Mouse (Mus musculus) heart, embryonic 12.5 days (tissue): ENCODE data around the gene Cdca4. TPM values are rescaled to one million over a fixed set of nuclear protein-coding genes. Genes with fewer than 3 reads are reported as not detected.

Experiments
- ATAC-seq: fragments of 200-750 bp; cut with Nextera tagmentation; 2 replicates; pipeline ENCODE4 v1.8.0; 2017; ENCODE audit warnings: moderate TSS enrichment, moderate library complexity; ENCODE audit not compliant: insufficient number of reproducible peaks, low FRiP score
- H3K27ac ChIP-seq: fragments of 300-500 bp; sonication (generic); 2 replicates; pipeline ENCODE4 v1.5.1; 2016; ENCODE audit warnings: mild to moderate bottlenecking, moderate library complexity; ENCODE audit not compliant: poor library complexity, severe bottlenecking
- H3K27me3 ChIP-seq: fragments of 300-500 bp; sonication (generic); replicated peaks from 2 replicates; pipeline ENCODE4 v1.6.1; 2016; ENCODE audit warnings: mild to moderate bottlenecking, moderate library complexity
- H3K36me3 ChIP-seq: fragments of 300-500 bp; sonication (generic); 2 replicates; pipeline ENCODE4 v1.6.1; 2016; ENCODE audit warnings: mild to moderate bottlenecking, moderate library complexity
- H3K4me1 ChIP-seq: fragments of 300-500 bp; sonication (generic); replicated peaks from 2 replicates; pipeline ENCODE4 v1.6.1; 2016; ENCODE audit warnings: mild to moderate bottlenecking
- H3K4me2 ChIP-seq: fragments of 300-500 bp; sonication (generic); 2 replicates; pipeline ENCODE4 v1.6.1; 2016; ENCODE audit warnings: mild to moderate bottlenecking, moderate library complexity
- H3K4me3 ChIP-seq: fragments of 300-500 bp; sonication (generic); 2 replicates; pipeline ENCODE4 v1.5.1; 2016; ENCODE audit warnings: mild to moderate bottlenecking
- H3K9ac ChIP-seq: fragments of 300-500 bp; sonication (generic); 2 replicates; pipeline ENCODE4 v1.6.1; 2016; ENCODE audit warnings: mild to moderate bottlenecking, moderate library complexity
- H3K9me3 ChIP-seq: fragments of 300-500 bp; sonication (generic); replicated peaks from 2 replicates; pipeline ENCODE4 v1.6.1; 2016; ENCODE audit warnings: mild to moderate bottlenecking, moderate library complexity
- WGBS: fragments of 180-500 bp; shearing (Covaris S2); methylation state at CpG from one replicate; pipeline ENCODE4 v1.1.7; 2016; 5-methylcytosine and 5-hydroxymethylcytosine counted together
- polyA plus RNA-seq: library from polyadenylated mRNA; unstranded; fragments of >200 nt; fragmentation: Nextera tagmentation; extraction: Ambion mirVana; gene quantifications from 2 replicates; pipeline ENCODE4 v1.2.1, GENCODE M21; 2016

Cdca4 gene
- polyA plus RNA-seq, 1 experiment from 2014 or later: 49.2 TPM

GRCm38 (mm10) chr12:112840209-112841086 is 11.2 kb upstream of the Cdca4 start:
- Histone ChIP-seq H3K4me2 (no peak overlapping the region), H3K27ac (no peak overlapping the region), H3K4me3 (no peak overlapping the region), H3K4me1 (no peaks in the 10 kb centered on the region), H3K9me3 (0 out of 2 replicates have a peak, but pooled peaks cover 5% of the 10 kb centered on the region), H3K36me3 (no peaks in the 10 kb centered on the region), H3K27me3 (no peaks in the 10 kb centered on the region), H3K9ac (no peak overlapping the region)
- WGBS: 66% methylated on average over 25 of the region's 25 CpGs
- no peak for ATAC-seq

- WGBS: 58% methylated on average over 2 of the region's 2 CpGs
- H3K9ac ChIP-seq: no peak overlapping the region
- no peak for ATAC-seq
- no peaks in the 10 kb centered on the region for H3K27me3 ChIP-seq
- 0 out of 2 replicates have a peak, but pooled peaks cover 5% of the 10 kb centered on the region for H3K9me3 ChIP-seq
- H3K4me1 ChIP-seq: peaks cover 7% of the 10 kb centered on the region
- no peak overlapping the region for H3K27ac ChIP-seq
- no peak overlapping the region for H3K4me2 ChIP-seq
- peaks cover 13% of the 10 kb centered on the region for H3K36me3 ChIP-seq
- H3K4me3 ChIP-seq: no peak overlapping the region
Observed at GRCm38 (mm10) chr12:112835046-112835445, 5.8 kb upstream of the Cdca4 start.

- no peak overlapping the region for H3K4me3 ChIP-seq
- H3K4me2 ChIP-seq: no peak overlapping the region
- ATAC-seq: no peak
- H3K36me3 ChIP-seq: peaks cover 13% of the 10 kb centered on the region
- no peaks in the 10 kb centered on the region for H3K9me3 ChIP-seq
- no peak overlapping the region for H3K27ac ChIP-seq
- H3K9ac ChIP-seq: peak overlapping the region; percentile 42; the same call in 1 of the 2 replicates
- H3K27me3 ChIP-seq: no peaks in the 10 kb centered on the region
- H3K4me1 ChIP-seq: peaks cover 8% of the 10 kb centered on the region
- 66% methylated on average over 6 of the region's 6 CpGs for WGBS
Observed at GRCm38 (mm10) chr12:112833527-112833926, 4.3 kb upstream of the Cdca4 start.

GRCm38 (mm10) chr12:112832411-112832810 is 3.2 kb upstream of the Cdca4 start:
- no peak overlapping the region for H3K4me3 ChIP-seq
- H3K9me3 ChIP-seq: no peaks in the 10 kb centered on the region
- peaks cover 17% of the 10 kb centered on the region for H3K4me1 ChIP-seq
- H3K36me3 ChIP-seq: peaks cover 18% of the 10 kb centered on the region
- no peak for ATAC-seq
- no peak overlapping the region for H3K27ac ChIP-seq
- WGBS: 92% methylated on average over 5 of the region's 5 CpGs
- no peak overlapping the region for H3K4me2 ChIP-seq
- no peaks in the 10 kb centered on the region for H3K27me3 ChIP-seq
- no peak overlapping the region for H3K9ac ChIP-seq

- no peak for ATAC-seq
- H3K36me3 ChIP-seq: peaks cover 35% of the 10 kb centered on the region
- WGBS: 74% methylated on average over 3 of the region's 3 CpGs
- H3K4me3 ChIP-seq: peak overlapping the region; percentile 96
- H3K27ac ChIP-seq: no peak overlapping the region
- peaks cover 31% of the 10 kb centered on the region for H3K4me1 ChIP-seq
- no peaks in the 10 kb centered on the region for H3K9me3 ChIP-seq
- peak overlapping the region; percentile 88 for H3K4me2 ChIP-seq
- peak overlapping the region; percentile 82 for H3K9ac ChIP-seq
- H3K27me3 ChIP-seq: no peaks in the 10 kb centered on the region
Observed at GRCm38 (mm10) chr12:112830570-112830969, 1.3 kb upstream of the Cdca4 start.

GRCm38 (mm10) chr12:112830141-112830540 is 918 bp upstream of the Cdca4 start:
- Histone ChIP-seq H3K9ac (peak overlapping the region; percentile 82), H3K4me3 (peak overlapping the region; percentile 96), H3K27ac (peak overlapping the region; percentile 71; the same call in 1 of the 2 replicates), H3K9me3 (no peaks in the 10 kb centered on the region), H3K4me2 (peak overlapping the region; percentile 88), H3K27me3 (no peaks in the 10 kb centered on the region), H3K36me3 (peaks cover 38% of the 10 kb centered on the region), H3K4me1 (peaks cover 34% of the 10 kb centered on the region)
- 6% methylated on average over 2 of the region's 2 CpGs for WGBS
- no peak for ATAC-seq

- H3K4me3 ChIP-seq: peak overlapping the region; percentile 96
- whole genome bisulfite sequencing: under 1% methylated on average over 51 of the region's 51 CpGs
- ATAC-seq: peak; percentile 83
- H3K9ac ChIP-seq: peak overlapping the region; percentile 98
- peak overlapping the region; percentile 94 for H3K27ac ChIP-seq
- H3K27me3 ChIP-seq: no peaks in the 10 kb centered on the region
- H3K9me3 ChIP-seq: no peaks in the 10 kb centered on the region
- H3K4me2 ChIP-seq: peak overlapping the region; percentile 88
- peaks cover 49% of the 10 kb centered on the region for H3K4me1 ChIP-seq
- H3K36me3 ChIP-seq: peaks cover 52% of the 10 kb centered on the region
Observed at GRCm38 (mm10) chr12:112828501-112829243, 551 bp downstream of the Cdca4 start.

- H3K4me2 ChIP-seq: no peak overlapping the region
- WGBS: 80% methylated on average over 5 of the region's 5 CpGs
- H3K27me3 ChIP-seq: no peaks in the 10 kb centered on the region
- ATAC-seq: no peak
- H3K27ac ChIP-seq: no peak overlapping the region
- H3K4me3 ChIP-seq: no peak overlapping the region
- H3K9ac ChIP-seq: 0 out of 2 replicates have a peak overlapping the region, but pooled peaks have one; percentile 47
- peaks cover 49% of the 10 kb centered on the region for H3K36me3 ChIP-seq
- no peaks in the 10 kb centered on the region for H3K9me3 ChIP-seq
- peaks cover 71% of the 10 kb centered on the region for H3K4me1 ChIP-seq
Observed at GRCm38 (mm10) chr12:112825901-112826300, 3.3 kb downstream of the Cdca4 start.

GRCm38 (mm10) chr12:112823221-112823620 is 6.0 kb downstream of the Cdca4 start:
- no peaks in the 10 kb centered on the region for H3K9me3 ChIP-seq
- no peak for ATAC-seq
- H3K27me3 ChIP-seq: no peaks in the 10 kb centered on the region
- no peak overlapping the region for H3K9ac ChIP-seq
- H3K36me3 ChIP-seq: peaks cover 75% of the 10 kb centered on the region
- H3K4me1 ChIP-seq: peaks cover 68% of the 10 kb centered on the region
- peak overlapping the region; percentile 33; the same call in 1 of the 2 replicates for H3K27ac ChIP-seq
- no peak overlapping the region for H3K4me3 ChIP-seq
- H3K4me2 ChIP-seq: no peak overlapping the region
- WGBS: 59% methylated on average over 4 of the region's 4 CpGs

- peak overlapping the region; percentile 37; the same call in 1 of the 2 replicates for H3K27ac ChIP-seq
- no peak overlapping the region for H3K4me3 ChIP-seq
- ATAC-seq: no peak
- no peaks in the 10 kb centered on the region for H3K27me3 ChIP-seq
- peaks cover 62% of the 10 kb centered on the region for H3K4me1 ChIP-seq
- no peaks in the 10 kb centered on the region for H3K9me3 ChIP-seq
- peak overlapping the region; percentile 25; the same call in 1 of the 2 replicates for H3K9ac ChIP-seq
- peaks cover 76% of the 10 kb centered on the region for H3K36me3 ChIP-seq
- 81% methylated on average over 2 of the region's 2 CpGs for WGBS
- 0 out of 2 replicates have a peak overlapping the region, but pooled peaks have one; percentile 12 for H3K4me2 ChIP-seq
Observed at GRCm38 (mm10) chr12:112822676-112823075, 6.5 kb downstream of the Cdca4 start.

- Histone ChIP-seq H3K36me3 (peaks cover 75% of the 10 kb centered on the region), H3K27ac (peak overlapping the region; percentile 20), H3K4me1 (peaks cover 55% of the 10 kb centered on the region), H3K4me3 (no peak overlapping the region), H3K4me2 (peak overlapping the region; percentile 23; the same call in 1 of the 2 replicates), H3K9ac (no peak overlapping the region), H3K27me3 (no peaks in the 10 kb centered on the region), H3K9me3 (no peaks in the 10 kb centered on the region)
- WGBS: 23% methylated on average over 4 of the region's 4 CpGs
- ATAC-seq: no peak
Observed at GRCm38 (mm10) chr12:112821974-112822373, 7.2 kb downstream of the Cdca4 start.
